Comparison of ENCODE assay signal across 13 mouse cellular contexts in genomic region chr13:41550246-41550900, GRCm38 (mm10).
"Had no signal": no experiment of that assay in that cellular context is flagged by ENCODE, and none has a peak within 500 bp of the region (broad histone marks: within the 10 kb centered on the region; RNA-seq: fewer than 3 reads in every experiment).

No protein-coding gene starts in this region.

- DNase-seq: kidney, adult 11 months; kidney, adult 9 months; kidney, postnatal 10 days; left cerebral cortex, postnatal 4 days; right cerebral cortex, adult 18-20 months; right cerebral cortex, postnatal 25 days; thymus, postnatal 14 days had no signal

- H3K27me3 ChIP-seq: neural tube, embryonic 15.5 days had no signal

- H3K9me3 ChIP-seq: limb, embryonic 13.5 days; midbrain, embryonic 13.5 days; neural tube, embryonic 15.5 days had no signal

- H3K36me3 ChIP-seq: limb, embryonic 13.5 days; midbrain, embryonic 13.5 days; neural tube, embryonic 15.5 days had no signal

- H3K27ac ChIP-seq: limb, embryonic 13.5 days; liver, embryonic 14.5 days; macrophage; midbrain, embryonic 13.5 days; neural tube, embryonic 15.5 days had no signal

- H3K4me2 ChIP-seq: limb, embryonic 13.5 days; midbrain, embryonic 13.5 days; neural tube, embryonic 15.5 days had no signal

- H3K4me1 ChIP-seq: limb, embryonic 13.5 days; midbrain, embryonic 13.5 days; neural tube, embryonic 15.5 days had no signal

- H3K9ac ChIP-seq: limb, embryonic 13.5 days; liver, embryonic 14.5 days; midbrain, embryonic 13.5 days; neural tube, embryonic 15.5 days had no signal

- H3K4me3 ChIP-seq: limb, embryonic 13.5 days; midbrain, embryonic 13.5 days; myocyte; neural tube, embryonic 15.5 days had no signal

- ATAC-seq: midbrain, embryonic 13.5 days had no signal
